Mouse (Mus musculus) liver (tissue): ENCODE results near the gene Usp4.
A peak's percentile ranks its signal among the peaks of the same experiment; 100 is the strongest.
"Not testable (repeated sequence)": the region's sequence is repeated elsewhere in the genome, so short reads cannot be mapped to it uniquely, and the experiment has no call there.

Experiments
- DNase-seq: peaks from one replicate; pipeline ENCODE4 v3.0.0-alpha.2; 2020; ENCODE audit warnings: mixed read lengths

Usp4 gene

GRCm38 (mm10) chr9:108347540-108348289, at the start of gene Usp4:
Gene Usp4 (plus strand): TSS chr9:108347853.
- DNase-seq: peak; percentile 96

DNA sequence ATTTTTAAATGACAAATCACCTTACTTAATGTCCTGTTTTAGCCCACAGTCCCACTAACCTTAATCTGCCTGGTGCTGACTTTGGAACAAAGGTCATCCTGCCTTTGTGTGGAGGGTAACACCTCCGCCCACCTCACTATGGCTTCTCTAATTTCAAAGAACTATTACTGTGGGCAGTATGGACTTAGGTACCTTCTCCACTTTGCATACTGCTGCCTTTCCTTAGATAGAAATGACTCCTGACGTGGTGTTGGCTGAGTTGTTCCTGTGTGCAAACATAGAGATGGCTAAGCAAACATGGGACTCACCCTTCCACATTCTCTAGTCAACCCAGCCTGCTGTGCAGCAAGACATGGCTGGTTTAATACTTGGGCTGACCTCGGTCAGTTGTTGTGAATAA, 45.8 kb upstream of the Usp4 start:
- DNase-seq: no peak

GRCm38 (mm10) chr9:108304716-108305115, 42.9 kb upstream of the Usp4 start:
- no peak for DNase-seq

DNA sequence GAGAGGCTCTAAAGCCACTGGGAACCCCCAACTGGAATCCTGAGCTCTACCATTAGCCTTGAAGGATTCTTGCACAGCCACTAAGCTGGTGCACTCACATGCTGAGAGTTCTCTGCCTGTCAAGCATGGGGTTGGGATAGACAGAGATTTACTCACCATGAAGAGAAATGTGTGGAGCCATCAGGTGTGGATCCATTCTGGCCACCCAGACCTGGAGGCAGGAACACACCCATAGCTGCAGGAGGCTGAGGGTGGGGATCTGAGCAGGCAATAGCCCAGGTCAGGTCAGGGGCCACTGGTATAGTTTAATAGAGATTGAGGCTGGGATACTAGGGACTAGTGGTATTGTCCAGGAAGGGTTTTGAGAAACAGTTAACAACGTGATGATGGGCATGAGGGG, 42.5 kb upstream of the Usp4 start:
- DNase-seq: peak; percentile 64

- DNase-seq: peak; percentile 98
These were observed 41.8 kb upstream of the Usp4 start, which contains the start of the genes Rhoa and Tcta for GRCm38 (mm10) chr9:108305629-108306520. Gene Rhoa (plus strand): TSS chr9:108306129. Gene Tcta (minus strand): TSS chr9:108306160.

DNA sequence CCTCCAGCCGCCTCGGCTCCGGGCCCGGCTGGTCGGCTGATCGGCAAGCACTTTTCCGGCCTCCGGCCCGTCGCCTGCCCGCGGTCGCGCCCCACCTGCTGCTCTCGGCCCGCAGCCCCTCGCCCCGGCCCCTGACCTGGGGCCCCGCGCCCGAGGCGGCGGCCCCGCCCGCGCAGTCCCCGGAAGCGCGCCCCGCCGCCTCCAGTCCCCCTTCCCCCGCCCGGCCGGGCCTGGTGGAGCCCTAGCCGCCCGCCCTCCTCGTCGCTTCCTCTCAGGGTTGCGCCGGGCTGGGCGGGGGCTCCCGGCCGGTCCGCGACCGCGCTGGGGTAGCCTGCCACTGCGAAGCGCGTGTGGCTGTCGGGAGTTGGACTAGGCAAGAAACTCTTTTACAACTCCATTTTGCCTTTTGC, 41.1 kb upstream of the Usp4 start:
- DNase-seq: peak; percentile 91

DNA sequence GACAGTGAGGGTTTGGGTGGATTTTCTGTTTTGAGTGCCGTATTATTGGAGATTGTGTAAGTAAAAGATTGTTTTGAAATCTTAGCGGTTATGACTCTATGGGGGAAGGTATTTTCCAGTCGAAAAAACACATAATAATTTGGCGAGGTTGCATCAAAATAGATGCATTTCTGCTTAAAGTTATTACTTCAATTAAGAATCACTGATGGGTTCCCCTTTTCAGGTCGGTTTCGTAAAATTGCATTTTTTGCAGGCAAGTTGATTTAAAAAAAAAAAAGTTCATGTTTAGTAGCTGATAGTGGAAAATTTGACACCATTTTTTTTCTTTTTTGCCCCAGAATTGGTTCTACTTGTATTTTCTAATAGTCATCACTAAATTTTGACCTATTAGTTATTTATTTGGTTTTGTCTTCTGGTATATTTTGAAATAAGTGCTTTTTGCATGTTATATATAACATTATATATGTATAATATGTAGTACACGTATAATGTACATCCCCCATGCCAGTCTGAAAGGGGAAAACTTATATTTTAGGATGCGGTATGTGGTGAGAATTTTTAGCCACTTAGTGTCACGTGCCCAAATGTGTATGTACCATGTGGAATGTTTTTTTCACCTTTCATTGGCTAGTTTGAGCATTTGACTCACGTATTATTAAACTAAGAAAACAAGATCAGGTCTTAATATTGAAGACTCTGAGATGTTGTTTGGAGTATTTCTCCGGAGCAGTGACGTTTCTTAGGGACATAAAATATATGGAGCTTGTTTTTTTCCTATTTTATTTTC, 40.4 kb upstream of the Usp4 start:
- no peak for DNase-seq

- no peak for DNase-seq
These were observed 39.5 kb upstream of the Usp4 start for GRCm38 (mm10) chr9:108308141-108308540.

DNA sequence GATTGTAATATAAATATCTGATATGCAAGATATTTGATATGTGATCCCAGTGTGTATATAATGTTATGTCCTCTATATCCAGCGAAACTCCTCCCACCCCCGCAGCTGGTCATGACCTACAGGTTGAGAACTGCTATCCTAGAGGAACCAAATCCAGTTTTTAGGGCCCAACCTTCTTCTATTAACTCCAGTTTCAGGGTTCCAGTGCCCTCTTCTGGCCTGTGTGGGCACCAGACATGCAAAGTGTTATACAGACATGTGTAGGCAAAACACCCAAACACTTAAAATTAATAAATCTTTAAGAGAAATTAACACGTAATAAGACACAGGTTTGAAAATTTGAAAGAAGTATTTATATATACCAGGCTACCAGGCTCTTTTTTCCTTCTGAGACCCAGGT, 30.1 kb upstream of the Usp4 start:
- no peak for DNase-seq

DNA sequence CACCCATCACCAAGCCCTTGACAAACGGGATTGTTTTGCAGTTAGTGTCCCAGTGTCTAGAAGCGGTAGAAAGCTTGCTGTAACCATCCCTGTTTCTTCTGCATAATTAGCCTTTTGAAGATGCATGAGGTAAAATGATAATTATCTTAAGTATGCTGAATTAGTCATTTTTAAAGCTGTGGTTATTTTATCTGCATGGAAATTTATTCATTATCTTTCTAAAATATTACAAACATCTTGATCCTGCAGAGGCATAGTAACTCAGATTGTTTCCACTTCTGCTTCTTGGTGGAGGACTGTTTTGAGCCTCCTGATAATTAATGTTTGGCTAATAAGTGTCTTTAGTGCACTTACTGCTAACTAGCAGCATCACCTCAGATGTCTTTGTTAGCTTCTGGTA, 29.2 kb upstream of the Usp4 start:
- no peak for DNase-seq

GRCm38 (mm10) chr9:108322054-108322453, 25.6 kb upstream of the Usp4 start:
- not testable (repeated sequence) for DNase-seq

- DNase-seq: no peak
These were observed 22.9 kb upstream of the Usp4 start for GRCm38 (mm10) chr9:108324784-108325183.

DNA sequence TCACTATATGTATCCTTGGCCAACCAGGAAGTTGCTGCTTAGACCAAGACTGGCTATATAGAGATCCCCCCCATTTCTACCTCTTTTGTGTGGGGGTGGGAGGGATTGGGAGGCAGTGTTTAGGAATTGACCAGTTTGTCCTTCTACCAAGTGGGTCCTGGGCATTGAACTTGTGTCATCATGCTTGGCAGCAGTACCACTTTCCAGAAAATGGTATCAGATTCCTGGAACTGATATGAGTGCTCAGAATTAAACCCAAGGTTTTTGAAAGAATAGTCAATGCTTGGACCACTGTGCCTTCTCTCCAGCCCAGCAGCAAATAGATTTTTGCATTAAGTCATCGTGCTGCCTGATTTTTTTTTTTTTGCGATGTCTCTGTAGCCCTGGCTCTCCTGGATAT, 21.8 kb upstream of the Usp4 start:
- DNase-seq: no peak

DNA sequence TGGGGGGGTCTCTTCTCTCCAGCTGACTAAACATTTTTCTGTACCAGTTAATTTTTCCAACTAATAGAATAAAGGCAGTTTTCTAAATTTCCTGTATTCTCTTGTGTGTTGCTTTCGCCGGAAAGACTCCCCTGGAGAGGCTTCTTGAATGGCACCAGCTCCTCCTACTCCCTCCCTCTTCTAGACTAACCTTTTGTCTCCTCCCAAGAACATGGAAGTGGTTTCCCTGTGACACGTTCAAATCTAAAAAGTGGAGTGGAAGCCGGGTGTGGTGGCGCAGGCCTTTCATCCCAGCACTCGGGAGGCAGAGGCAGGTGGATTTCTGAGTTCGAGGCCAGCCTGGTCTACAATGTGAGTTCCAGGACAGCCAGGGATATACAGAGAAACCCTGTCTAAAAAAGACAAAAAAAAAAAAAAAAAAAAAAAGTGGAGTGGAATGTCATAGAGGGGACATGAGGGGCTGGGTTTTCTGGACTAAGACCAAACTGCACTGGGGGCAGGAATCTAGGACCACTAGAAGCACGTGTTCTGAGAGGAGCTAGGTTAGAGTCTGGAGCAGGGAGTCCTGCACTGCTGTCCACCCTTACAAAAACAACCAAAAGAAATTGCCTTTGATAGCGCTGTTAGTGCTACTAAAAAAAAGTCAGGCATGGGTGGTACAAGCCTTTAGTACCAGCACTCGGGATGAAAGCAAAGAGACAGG, 9.7 kb upstream of the Usp4 start:
- DNase-seq: no peak

DNA sequence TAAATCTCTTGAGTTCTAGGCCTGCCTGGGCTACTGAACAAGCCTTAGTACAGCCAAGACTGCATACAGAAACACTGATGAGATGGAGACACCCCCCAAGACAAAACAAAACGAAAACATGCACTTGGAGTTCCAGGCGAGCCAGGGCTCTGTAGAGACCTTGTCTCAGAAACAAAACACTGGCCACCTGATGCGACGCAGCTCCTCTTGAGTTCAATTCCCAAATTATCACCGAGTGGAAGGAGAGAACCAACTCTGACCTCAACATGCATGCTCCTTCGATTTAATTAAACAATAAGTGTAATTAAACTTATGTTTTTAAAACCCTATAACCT, 9.1 kb upstream of the Usp4 start:
- DNase-seq: peak; percentile 32

- DNase-seq: peak; percentile 98
These were observed 8.5 kb upstream of the Usp4 start, which contains the start of gene Gpx1 for GRCm38 (mm10) chr9:108338886-108339781. Gene Gpx1 (plus strand): TSS chr9:108338903.

- peak; percentile 59 for DNase-seq
These were observed 7.8 kb upstream of the Usp4 start for GRCm38 (mm10) chr9:108339886-108340257.

GRCm38 (mm10) chr9:108340258-108341138, 7.2 kb upstream of the Usp4 start:
- peak; percentile 69 for DNase-seq

GRCm38 (mm10) chr9:108341139-108341475, 6.5 kb upstream of the Usp4 start:
- DNase-seq: peak; percentile 11

DNA sequence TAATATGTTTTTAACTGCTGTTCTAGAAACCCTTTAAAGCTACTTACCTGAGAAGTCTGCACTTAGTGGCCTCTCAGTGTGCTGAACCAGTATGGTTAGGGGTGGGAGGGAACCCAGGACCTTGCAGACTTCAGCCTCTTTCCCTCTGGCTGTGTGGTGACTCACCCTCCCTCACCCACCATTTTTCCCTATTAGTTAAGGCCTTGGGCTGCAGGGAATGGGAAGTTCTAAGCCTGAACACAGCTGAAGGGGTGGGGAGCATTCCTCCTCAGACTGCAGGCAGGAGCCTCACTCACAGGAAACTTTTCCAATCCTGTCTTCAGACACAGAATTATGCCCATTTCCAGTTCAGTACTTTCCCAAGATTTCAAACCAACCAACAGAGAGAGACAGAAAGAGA, 5.9 kb upstream of the Usp4 start:
- peak; percentile 47 for DNase-seq
